Mouse (Mus musculus): ENCODE measurements around the gene Odf3l2. TPM values are rescaled to one million over a fixed set of nuclear protein-coding genes. Genes with fewer than 3 reads are reported as not detected.

Gene Odf3l2
- polyA plus RNA-seq, 1 experiment from 2014 or later: not detected

DNA sequence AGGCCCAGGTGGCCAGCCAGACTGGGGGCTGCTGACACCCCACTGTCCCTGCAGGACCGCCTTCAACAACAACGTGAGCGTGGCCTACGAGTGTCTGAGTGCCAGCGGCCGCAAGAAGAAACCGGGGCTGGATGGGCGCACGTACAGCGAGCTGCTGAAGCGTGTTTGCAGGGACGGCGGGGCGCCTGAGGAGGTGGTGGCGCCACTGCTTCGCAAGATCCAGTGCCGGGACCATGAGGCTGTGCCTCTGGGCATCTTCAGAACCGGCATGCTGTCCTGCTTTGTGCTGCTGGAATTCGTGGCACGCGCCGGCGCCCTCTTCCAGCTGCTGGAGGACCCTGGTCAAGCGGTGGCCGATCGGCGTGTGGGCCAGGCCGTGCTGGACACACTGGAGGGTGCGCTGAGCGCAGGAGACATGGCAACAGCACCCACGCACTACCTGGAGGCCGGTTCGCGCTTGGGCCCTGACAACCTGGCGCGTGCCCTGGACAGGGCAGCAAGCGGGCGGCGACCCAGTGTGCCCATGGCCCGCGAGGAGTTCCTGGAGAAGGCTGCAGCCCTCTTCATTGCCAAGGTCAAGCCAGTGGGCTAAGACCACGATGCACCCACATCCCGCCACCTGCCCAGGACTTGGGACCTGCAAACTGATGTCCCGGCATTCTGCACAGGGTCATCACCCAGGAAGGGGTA, 30.0 kb upstream of the Odf3l2 start:
- Histone ChIP-seq H3K9me3 (ENCODE audit: control insufficient read depth, low read length) (0 out of 2 replicates have a peak, but pooled peaks cover 2% of the 10 kb centered on the region), H3K27me3 (ENCODE audit: control insufficient read depth, insufficient read depth, low read length) (no peaks in the 10 kb centered on the region), H3K4me2 (ENCODE audit: low read depth, severe bottlenecking) (no peak overlapping the region), H3K27ac (replicated peaks; ENCODE audit: low read depth, low read length) (no peak overlapping the region), H3K9ac (ENCODE audit: low read length) (no peak overlapping the region), H3K4me3 (ENCODE audit: low read depth, low read length) (no peak overlapping the region), H3K36me3 (ENCODE audit: control insufficient read depth, insufficient read depth, low read length) (peaks cover 3% of the 10 kb centered on the region; the same call in 1 of the 2 replicates), H3K4me1 (ENCODE audit: control insufficient read depth, insufficient read depth, low read length) (peaks cover 2% of the 10 kb centered on the region)
- DNase-seq (ENCODE audit: low spot score): no peak
- no peak for ATAC-seq (ENCODE audit: insufficient number of reproducible peaks, low FRiP score, low TSS enrichment, low read depth)
- 52% methylated on average over 43 of the region's 44 CpGs for WGBS

DNA sequence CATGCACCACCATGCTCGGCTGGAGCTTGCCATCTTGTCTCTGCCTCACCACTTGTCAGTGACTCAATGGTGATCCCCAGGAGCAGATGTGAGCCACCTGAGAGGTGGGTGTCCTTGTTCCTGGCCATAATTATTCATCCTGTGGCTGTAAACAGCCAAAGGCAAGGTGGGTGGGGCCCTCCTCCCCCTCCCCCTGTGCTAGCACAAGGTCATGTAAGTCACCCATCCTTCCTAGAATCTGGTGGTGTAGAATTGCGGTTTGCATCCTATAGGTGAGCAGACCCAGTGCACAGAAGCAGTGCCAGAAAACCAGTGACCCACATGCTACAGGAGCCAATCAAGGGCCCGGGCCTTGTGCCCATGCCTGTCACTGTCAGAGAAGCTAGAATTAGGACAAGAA, 27.5 kb upstream of the Odf3l2 start:
- H3K9ac ChIP-seq (ENCODE audit: low read length): no peak overlapping the region
- H3K27ac ChIP-seq (replicated peaks; ENCODE audit: low read depth, low read length): no peak overlapping the region
- H3K9me3 ChIP-seq (ENCODE audit: control insufficient read depth, low read length): 0 out of 2 replicates have a peak, but pooled peaks cover 2% of the 10 kb centered on the region
- DNase-seq (ENCODE audit: low spot score) (no peak), ATAC-seq (ENCODE audit: insufficient number of reproducible peaks, low FRiP score, low TSS enrichment, low read depth) (no peak)
- 96% methylated on average over 3 of the region's 3 CpGs for whole genome bisulfite sequencing
- no peaks in the 10 kb centered on the region for H3K27me3 ChIP-seq (ENCODE audit: control insufficient read depth, insufficient read depth, low read length)
- no peak overlapping the region for H3K4me3 ChIP-seq (ENCODE audit: low read depth, low read length)
- peaks cover 3% of the 10 kb centered on the region; the same call in 1 of the 2 replicates for H3K36me3 ChIP-seq (ENCODE audit: control insufficient read depth, insufficient read depth, low read length)
- H3K4me2 ChIP-seq (ENCODE audit: low read depth, severe bottlenecking): no peak overlapping the region
- peaks cover 8% of the 10 kb centered on the region for H3K4me1 ChIP-seq (ENCODE audit: control insufficient read depth, insufficient read depth, low read length)

DNA sequence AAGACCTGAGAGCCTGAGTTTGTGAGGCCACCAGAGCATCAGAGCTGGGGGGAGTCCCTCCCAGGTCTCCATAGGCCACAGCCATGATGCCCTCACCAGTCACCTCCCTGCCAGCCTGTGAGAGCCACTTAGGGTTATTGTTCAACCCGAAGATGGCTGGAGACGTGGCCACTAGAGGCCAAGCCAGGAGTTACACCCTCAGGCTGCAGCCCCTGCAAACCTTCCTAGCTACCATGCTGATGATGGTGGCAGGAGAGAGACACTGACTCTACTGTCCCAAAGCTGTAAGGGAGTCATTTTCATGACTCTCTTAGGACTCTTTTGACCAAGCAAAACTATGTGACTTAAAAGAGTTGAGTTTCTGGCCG, 26.5 kb upstream of the Odf3l2 start:
- H3K4me3 ChIP-seq (ENCODE audit: low read depth, low read length): no peak overlapping the region
- H3K9ac ChIP-seq (ENCODE audit: low read length): no peak overlapping the region
- H3K27ac ChIP-seq (replicated peaks; ENCODE audit: low read depth, low read length): no peak overlapping the region
- 0 out of 2 replicates have a peak, but pooled peaks cover 2% of the 10 kb centered on the region for H3K9me3 ChIP-seq (ENCODE audit: control insufficient read depth, low read length)
- H3K4me1 ChIP-seq (ENCODE audit: control insufficient read depth, insufficient read depth, low read length): peaks cover 8% of the 10 kb centered on the region
- ATAC-seq (ENCODE audit: insufficient number of reproducible peaks, low FRiP score, low TSS enrichment, low read depth): no peak
- DNase-seq (ENCODE audit: low spot score): no peak
- H3K36me3 ChIP-seq (ENCODE audit: control insufficient read depth, insufficient read depth, low read length): peaks cover 3% of the 10 kb centered on the region; the same call in 1 of the 2 replicates
- 59% methylated on average over 3 of the region's 3 CpGs for WGBS
- H3K27me3 ChIP-seq (ENCODE audit: control insufficient read depth, insufficient read depth, low read length): no peaks in the 10 kb centered on the region
- no peak overlapping the region for H3K4me2 ChIP-seq (ENCODE audit: low read depth, severe bottlenecking)

DNA sequence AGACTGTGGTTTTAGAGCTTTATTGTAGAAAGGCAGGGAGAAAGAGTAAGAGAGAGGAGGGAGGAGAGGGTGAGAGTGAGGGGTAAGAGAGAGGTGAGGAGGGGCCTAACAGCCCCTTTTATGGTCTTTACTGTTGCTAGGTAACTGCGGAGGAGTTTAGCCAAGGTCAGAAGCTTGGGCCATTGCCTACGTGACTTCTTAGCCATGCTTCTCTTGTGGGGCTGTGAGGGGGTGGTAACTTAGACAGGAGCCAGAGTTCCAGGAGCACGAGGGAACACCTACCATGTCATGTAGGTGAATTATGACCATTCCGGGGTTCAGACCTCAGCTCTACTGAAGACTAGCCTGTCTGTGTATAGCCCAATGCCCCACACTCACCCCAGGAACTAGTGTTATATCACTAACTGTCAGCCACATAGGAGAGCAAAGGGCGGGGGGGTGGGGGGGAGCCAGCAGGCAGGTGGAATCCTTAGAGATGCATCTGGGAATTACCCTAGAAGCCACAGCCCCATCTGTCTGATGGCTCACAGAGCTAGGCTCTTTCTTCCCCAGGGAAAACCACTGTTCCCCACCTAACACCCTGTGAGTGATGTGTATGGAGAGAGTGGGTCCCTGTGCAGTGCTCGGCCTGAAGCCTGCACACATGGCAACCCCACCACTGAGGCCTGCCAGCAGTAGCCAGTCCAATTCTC, 26.0 kb upstream of the Odf3l2 start:
- Histone ChIP-seq H3K36me3 (ENCODE audit: control insufficient read depth, insufficient read depth, low read length) (peaks cover 3% of the 10 kb centered on the region; the same call in 1 of the 2 replicates), H3K27ac (replicated peaks; ENCODE audit: low read depth, low read length) (no peak overlapping the region), H3K4me1 (ENCODE audit: control insufficient read depth, insufficient read depth, low read length) (peaks cover 8% of the 10 kb centered on the region), H3K27me3 (ENCODE audit: control insufficient read depth, insufficient read depth, low read length) (no peaks in the 10 kb centered on the region), H3K9ac (ENCODE audit: low read length) (0 out of 2 replicates have a peak overlapping the region, but pooled peaks have one; percentile 27), H3K4me2 (ENCODE audit: low read depth, severe bottlenecking) (no peak overlapping the region), H3K4me3 (ENCODE audit: low read depth, low read length) (no peak overlapping the region), H3K9me3 (ENCODE audit: control insufficient read depth, low read length) (0 out of 2 replicates have a peak, but pooled peaks cover 2% of the 10 kb centered on the region)
- DNase-seq (ENCODE audit: low spot score) (no peak), ATAC-seq (ENCODE audit: insufficient number of reproducible peaks, low FRiP score, low TSS enrichment, low read depth) (no peak)
- WGBS: 46% methylated on average over 6 of the region's 6 CpGs

DNA sequence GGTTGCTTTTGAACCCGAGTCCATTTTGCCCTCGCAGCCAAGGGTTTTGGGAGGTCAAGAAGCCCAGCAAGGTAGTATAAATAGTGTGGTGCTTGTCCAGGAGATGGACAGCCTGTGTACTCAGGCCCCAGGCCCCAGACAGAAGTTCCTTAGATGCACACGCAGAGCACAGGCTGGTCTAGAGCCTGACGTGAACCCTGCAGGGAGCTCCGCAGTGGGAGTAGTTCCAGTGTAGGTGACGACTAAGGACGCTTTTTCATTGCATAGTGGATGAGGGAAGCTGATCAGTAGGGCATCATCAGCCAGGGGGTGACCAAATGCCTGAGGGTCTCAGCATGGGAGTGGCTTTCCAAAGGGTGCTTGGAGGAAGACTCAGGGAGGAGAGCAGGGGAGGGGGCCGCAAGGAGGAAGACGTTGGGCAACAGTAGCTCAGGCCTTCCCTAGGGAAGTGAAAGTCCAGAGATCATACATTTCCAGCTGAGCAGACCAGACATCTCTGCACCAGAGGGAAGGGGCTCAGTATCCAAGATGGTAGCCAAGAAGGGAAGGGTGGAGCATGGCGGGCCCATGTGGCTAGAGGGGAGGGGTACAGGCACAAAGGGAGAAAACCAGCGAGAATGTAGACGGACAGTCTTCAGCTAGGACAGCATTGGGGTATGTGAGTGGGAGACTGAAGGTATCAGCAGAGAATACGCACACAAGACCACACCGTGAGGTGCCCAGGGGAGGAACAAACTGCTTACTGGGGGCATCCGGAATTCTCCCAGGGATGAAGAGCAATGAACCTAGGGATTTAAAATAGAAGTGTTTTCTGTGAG, 24.7 kb upstream of the Odf3l2 start:
- H3K4me3 ChIP-seq (ENCODE audit: low read depth, low read length): peak overlapping the region; percentile 98
- 36% methylated on average over 15 of the region's 15 CpGs for WGBS
- peak overlapping the region; percentile 95 for H3K9ac ChIP-seq (ENCODE audit: low read length)
- ATAC-seq (ENCODE audit: insufficient number of reproducible peaks, low FRiP score, low TSS enrichment, low read depth) (0 out of 2 replicates have a peak, but pooled peaks have one; percentile 7), DNase-seq (ENCODE audit: low spot score) (no peak)
- H3K4me1 ChIP-seq (ENCODE audit: control insufficient read depth, insufficient read depth, low read length): peaks cover 8% of the 10 kb centered on the region
- no peaks in the 10 kb centered on the region for H3K27me3 ChIP-seq (ENCODE audit: control insufficient read depth, insufficient read depth, low read length)
- peaks cover 3% of the 10 kb centered on the region; the same call in 1 of the 2 replicates for H3K36me3 ChIP-seq (ENCODE audit: control insufficient read depth, insufficient read depth, low read length)
- peak overlapping the region; percentile 95 for H3K27ac ChIP-seq (replicated peaks; ENCODE audit: low read depth, low read length)
- H3K9me3 ChIP-seq (ENCODE audit: control insufficient read depth, low read length): 0 out of 2 replicates have a peak, but pooled peaks cover 1% of the 10 kb centered on the region
- peak overlapping the region; percentile 91 for H3K4me2 ChIP-seq (ENCODE audit: low read depth, severe bottlenecking)

DNA sequence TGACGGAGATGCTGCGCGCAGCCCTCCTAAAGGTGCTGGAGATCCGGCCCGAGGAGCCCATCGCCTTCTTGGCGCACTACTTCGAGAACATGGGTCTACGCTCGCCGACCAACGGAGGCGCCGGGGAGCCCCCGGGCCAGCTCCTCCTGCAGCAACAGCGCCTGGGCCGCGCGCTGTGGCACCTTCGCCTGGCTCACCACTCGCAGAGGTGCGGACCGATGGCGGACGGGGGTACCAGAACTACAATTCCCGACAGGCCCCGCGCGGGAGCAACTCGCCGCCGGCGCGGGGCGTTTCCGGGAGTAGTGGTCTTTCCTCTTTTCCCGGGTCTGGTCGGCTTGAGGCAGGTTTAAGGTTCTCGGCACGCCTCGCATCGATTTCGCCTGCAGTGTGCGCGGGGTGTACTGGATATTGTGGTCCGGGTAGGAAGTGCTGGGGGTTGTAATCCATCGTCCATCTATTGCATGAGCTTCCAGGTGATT, 24.1 kb upstream of the Odf3l2 start:
- no peaks in the 10 kb centered on the region for H3K9me3 ChIP-seq (ENCODE audit: control insufficient read depth, low read length)
- 0% methylated on average over 47 of the region's 47 CpGs for WGBS
- peak; percentile 49; the same call in 1 of the 2 replicates for ATAC-seq (ENCODE audit: insufficient number of reproducible peaks, low FRiP score, low TSS enrichment, low read depth)

DNA sequence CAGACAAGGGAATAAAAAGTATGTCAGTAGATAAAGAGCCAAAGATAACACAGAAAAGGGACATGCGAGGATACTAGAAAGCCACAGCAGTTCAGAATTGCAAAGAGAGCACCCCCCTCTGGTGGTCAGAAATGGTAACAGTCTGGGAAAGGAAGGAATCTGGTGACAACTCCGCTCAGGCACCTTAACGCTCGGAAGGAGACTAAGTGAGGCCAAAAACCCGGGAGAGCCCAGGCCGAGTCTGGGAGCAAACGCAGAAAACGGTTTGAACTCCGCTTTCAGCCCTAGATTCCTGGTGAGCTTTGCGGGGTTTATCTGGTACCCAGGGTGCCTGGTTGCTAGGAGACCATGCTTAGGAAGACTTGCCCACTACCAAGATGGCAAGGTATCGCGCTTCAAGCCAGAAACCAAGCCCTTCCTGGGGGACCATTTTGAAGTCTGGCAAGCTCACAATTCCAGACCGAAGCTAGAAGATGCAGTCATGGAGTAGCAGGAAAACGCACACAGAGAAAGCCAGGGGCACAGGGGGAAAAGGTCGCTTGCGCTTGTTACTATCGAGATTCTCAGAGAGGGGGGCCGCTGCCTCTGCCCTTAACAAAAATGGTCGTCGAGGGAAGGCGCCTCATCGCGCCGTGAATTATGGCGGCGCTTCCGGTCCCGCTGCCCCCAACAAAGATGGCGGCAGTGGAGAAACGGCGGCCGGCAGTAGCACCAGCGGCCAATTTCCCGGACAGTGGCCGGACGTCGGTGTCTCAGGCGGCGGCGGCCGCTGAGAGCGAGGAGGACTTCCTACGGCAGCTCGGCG, 23.4 kb upstream of the Odf3l2 start, which contains the start of gene Tpgs1:
Gene Tpgs1 (plus strand): TSS at position 599 of the 805 bp plus-strand sequence.
- Histone ChIP-seq H3K27me3 (ENCODE audit: control insufficient read depth, insufficient read depth, low read length) (no peaks in the 10 kb centered on the region), H3K9ac (ENCODE audit: low read length) (peak within 1 kb of the TSS; percentile 95), H3K36me3 (ENCODE audit: control insufficient read depth, insufficient read depth, low read length) (peaks cover 3% of the 10 kb centered on the region; the same call in 1 of the 2 replicates), H3K27ac (replicated peaks; ENCODE audit: low read depth, low read length) (peak within 1 kb of the TSS; percentile 95), H3K4me2 (ENCODE audit: low read depth, severe bottlenecking) (peak within 1 kb of the TSS; percentile 91), H3K4me1 (ENCODE audit: control insufficient read depth, insufficient read depth, low read length) (peaks cover 8% of the 10 kb centered on the region), H3K9me3 (ENCODE audit: control insufficient read depth, low read length) (no peaks in the 10 kb centered on the region), H3K4me3 (ENCODE audit: low read depth, low read length) (peak within 1 kb of the TSS; percentile 98)
- peak; percentile 92 for DNase-seq (ENCODE audit: low spot score)
- under 1% methylated on average over 45 of the region's 45 CpGs for WGBS
- ATAC-seq (ENCODE audit: insufficient number of reproducible peaks, low FRiP score, low TSS enrichment, low read depth): peak; percentile 74; the same call in 1 of the 2 replicates

More for the DNA sequence above, 24.1 kb upstream of the Odf3l2 start:
- peaks cover 3% of the 10 kb centered on the region; the same call in 1 of the 2 replicates for H3K36me3 ChIP-seq (ENCODE audit: control insufficient read depth, insufficient read depth, low read length)
- H3K4me3 ChIP-seq (ENCODE audit: low read depth, low read length): peak overlapping the region; percentile 98
- no peaks in the 10 kb centered on the region for H3K27me3 ChIP-seq (ENCODE audit: control insufficient read depth, insufficient read depth, low read length)
- peak overlapping the region; percentile 95 for H3K9ac ChIP-seq (ENCODE audit: low read length)
- peak overlapping the region; percentile 91 for H3K4me2 ChIP-seq (ENCODE audit: low read depth, severe bottlenecking)
- H3K4me1 ChIP-seq (ENCODE audit: control insufficient read depth, insufficient read depth, low read length): peaks cover 8% of the 10 kb centered on the region
- peak; percentile 91 for DNase-seq (ENCODE audit: low spot score)
- peak overlapping the region; percentile 95 for H3K27ac ChIP-seq (replicated peaks; ENCODE audit: low read depth, low read length)
